Mouse (Mus musculus) thymus, postnatal 36 days (tissue): ENCODE measurements at regions not wholly inside any gene's neighbourhood (a gene's known extent, or its start where the extent isn't known, plus 50 kb on each side); places are given as distances from the start of the nearest gene placed in this dataset.

Source experiments
- DNase-seq, 2 experiments: peaks; one replicate each; pipeline ENCODE4 v3.0.0; 2022; ENCODE audit warnings: mixed read lengths in 2 of 2

DNA sequence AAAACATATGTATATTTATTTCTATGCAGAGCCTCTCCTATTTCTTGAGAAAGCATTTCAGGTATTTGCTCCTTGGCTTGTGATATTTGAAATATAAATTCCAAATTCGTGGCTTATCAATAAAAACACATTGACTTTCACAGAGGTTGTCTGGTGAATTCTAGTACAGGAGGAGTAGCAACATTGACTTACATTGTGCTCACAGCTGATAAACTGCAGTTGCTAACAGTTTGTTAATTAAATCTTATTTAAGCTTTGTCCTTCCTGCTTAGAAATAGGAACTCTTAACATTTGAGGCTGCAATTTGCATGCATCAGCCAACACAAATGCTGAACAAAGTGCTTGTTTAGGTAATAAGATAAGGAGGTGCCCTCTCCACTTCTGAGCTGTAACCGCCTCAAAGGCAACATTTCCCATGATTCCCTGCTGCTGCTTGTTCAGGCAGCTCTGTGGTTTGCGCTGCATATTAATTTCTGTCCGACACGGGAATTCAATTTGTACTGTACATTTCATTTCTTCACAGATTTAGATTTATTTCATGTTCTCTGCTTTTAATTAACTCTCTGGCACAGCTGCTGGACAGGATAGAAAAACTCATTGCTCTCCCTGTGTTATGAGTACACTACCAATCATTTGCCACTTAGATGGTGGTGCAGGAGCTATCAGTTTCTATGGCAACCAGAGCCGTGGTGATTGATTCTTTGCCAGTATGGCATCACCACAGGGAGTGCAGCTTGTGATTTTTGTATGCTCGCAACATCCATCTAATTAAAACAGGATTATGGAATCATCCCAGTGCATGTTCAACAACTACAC lies 219.0 kb downstream of the Zfp352 start:
- no peak for DNase-seq

DNA sequence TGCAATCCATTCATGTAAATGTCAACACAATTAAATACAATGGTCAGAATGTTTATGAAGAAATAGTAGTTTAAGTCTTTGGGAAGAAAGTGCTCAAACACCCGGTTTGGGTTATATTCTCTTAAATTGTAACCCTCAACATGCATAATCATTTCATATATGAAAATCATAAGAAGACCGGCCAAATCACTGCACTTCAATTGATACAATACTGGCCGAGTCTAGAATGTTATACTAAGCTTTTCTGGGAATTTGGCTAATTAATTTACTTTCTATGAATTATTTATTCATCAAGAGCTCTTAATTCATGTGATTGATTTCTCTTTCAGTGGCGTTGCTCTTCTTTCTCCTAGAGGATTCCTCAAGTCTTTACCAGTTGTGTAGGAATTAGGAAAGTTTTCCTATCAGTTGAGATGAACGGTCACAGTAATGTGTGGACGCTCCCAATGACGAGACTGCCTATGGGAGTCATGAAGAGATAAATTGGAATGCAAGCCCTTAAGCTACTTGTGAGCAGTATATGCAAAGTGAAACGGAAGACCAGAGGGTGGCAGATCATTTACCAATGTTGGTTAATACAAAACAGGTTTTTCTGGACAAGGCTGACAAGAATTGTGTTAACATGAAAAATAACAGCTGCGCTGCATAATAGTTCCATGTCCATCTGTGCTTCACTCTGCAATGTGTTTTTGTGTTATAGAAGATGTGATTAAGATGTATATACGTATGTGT lies 219.7 kb downstream of the Zfp352 start:
- DNase-seq, result no peak

DNA sequence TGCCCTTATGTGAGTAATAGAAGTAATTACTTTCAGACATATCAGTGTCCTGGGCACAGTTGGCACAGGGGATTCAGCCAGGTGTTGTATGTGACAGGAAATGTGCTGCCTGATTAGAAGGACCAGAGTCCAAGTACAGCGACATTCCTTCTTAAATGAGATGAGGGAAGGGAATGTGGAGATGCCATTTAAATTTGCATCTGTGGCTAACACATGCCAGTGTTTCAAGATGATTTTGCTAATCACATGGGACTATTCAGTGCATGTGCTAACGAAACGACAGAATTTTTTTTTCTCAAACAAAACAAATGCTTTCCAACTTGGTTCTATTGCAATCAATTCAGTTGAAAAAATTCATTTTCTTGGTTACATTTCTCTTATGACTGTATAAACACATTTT lies 226.6 kb downstream of the Zfp352 start:
- DNase-seq, result no peak

DNA sequence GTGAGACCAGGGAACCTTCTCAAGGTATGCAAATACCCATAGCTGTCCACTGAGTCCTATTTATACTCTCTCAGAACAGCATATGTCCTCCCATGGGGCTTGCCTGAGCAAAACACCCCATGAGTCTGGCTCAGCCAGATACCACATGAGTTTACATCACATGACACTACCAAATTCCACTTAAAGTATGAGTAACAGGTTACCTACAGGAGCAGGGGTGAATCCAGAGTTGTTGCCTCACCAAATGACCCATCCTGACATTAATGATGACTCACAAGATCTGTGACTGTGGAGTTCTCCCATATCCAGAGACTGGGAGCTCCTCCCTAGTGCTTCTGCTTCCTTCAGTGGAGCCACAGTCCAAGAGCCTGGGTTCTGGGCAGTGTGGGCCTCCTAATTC lies 234.0 kb downstream of the Zfp352 start:
- no peak for DNase-seq

DNA sequence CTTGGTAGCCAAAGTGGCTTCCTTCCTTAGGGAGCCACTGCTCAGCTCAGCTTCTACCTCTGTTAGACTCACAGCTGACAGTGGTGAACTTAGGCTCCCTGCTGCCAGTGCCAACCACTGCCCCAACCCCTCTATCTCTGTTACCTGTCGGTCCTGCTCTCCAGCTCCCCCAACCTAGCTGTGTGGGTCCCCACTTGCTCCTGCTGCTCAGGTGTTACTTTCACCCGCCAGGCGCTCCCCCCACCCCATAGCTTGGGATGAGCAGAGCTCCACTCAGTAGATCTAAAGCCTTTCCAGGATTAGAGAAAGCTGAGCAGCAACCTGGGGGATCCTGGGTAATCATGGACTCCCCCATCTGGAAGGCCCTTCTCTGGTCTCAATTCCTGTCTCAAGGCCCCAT lies 234.4 kb downstream of the Zfp352 start:
- peak in 1 of 2 experiments; percentile 3 for DNase-seq

DNA sequence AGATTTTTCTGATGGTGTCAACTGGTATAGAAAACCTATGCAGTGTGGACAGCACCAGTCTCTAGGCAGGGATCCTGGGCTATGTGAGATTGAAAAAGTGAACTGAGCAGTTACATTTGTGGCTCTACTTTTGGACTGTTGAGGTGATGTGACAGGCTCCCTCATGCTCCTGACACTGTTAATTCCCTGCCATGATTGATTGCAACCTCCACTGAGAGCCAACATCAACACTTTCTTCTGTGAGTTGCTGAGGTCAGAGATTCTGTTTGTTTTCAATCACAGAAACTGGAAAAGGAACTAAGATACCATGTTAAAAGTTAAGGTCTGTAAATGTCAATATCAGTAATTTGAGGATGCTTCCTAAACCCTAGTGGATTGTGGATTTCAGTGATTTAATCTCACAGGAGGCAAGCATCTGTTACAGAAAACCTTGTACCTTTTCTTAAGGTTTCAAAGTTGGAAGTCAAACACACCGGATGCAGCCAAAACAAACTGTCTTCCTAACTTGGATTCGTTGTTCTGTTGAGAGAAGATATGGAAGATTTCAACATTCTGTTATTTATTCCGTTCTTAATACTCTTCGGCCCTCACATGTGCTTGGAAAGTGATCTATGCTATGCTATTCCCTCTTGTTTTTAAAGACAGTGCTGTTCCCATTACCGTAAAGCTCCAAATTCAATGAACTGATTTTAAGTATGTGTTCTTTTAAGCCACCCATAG lies 278.4 kb downstream of the Zfp352 start:
- DNase-seq, result no peak
